Mouse (Mus musculus): Measurements from ENCODE around the gene Atp2b1. TPM values are rescaled to one million over a fixed set of nuclear protein-coding genes. Genes with fewer than 3 reads are reported as not detected.

Atp2b1 gene
- polyA plus RNA-seq, 1 experiment from 2014 or later: 93.6 TPM

DNA sequence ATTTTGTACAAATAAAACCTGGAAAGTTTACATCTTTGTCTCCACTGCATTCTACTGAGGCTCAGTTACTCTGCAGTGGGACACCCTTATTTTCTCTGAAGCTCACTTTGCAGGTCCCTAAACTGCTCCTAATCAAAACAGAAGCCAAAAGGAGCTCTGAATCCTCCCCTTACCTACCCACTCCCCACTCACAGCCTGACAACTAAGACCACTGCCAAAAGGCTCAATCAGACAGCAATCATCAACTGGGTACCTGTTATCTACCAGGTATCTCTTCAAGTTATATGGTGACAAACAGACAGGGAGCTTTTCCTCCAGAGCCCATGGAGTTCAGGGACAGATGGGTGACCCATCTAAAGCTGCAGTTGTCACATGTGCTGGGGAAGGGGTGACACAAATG lies 138.9 kb downstream of the Atp2b1 start:
- H3K9ac ChIP-seq: no peak overlapping the region
- H3K4me2 ChIP-seq: no peak overlapping the region
- H3K9me3 ChIP-seq: no peaks in the 10 kb centered on the region
- H3K27ac ChIP-seq: no peak overlapping the region
- H3K27me3 ChIP-seq: no peaks in the 10 kb centered on the region
- ATAC-seq (ENCODE audit: low FRiP score): no peak
- no peaks in the 10 kb centered on the region for H3K4me1 ChIP-seq
- H3K36me3 ChIP-seq (replicated peaks): no peaks in the 10 kb centered on the region
- no peak overlapping the region for H3K4me3 ChIP-seq (replicated peaks)

DNA sequence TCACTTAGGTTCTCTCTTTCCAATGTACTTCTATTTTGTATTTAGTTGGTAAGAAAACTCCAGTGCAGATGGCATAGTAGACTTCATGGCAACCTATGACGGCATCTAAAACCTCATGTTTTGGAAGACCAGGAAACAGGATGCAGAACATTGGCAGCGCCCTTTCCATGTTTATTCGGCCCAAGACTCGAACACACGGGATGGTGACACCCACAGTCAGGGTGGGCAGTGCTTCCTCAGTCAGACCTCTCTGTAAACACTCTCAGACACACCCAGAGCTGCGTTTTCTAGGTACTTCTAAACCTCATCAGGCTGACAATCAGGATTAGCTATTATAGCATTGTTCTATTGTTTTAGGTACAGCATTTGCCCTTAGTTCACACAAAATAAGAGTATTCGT lies 146.4 kb downstream of the Atp2b1 start:
- ATAC-seq (ENCODE audit: low FRiP score): no peak
- Histone ChIP-seq H3K27me3 (no peaks in the 10 kb centered on the region), H3K36me3 (replicated peaks) (no peaks in the 10 kb centered on the region), H3K9ac (no peak overlapping the region), H3K4me1 (no peaks in the 10 kb centered on the region), H3K4me3 (replicated peaks) (no peak overlapping the region), H3K9me3 (no peaks in the 10 kb centered on the region), H3K4me2 (no peak overlapping the region), H3K27ac (no peak overlapping the region)
- WGBS: 88% methylated on average over 7 of the region's 7 CpGs

DNA sequence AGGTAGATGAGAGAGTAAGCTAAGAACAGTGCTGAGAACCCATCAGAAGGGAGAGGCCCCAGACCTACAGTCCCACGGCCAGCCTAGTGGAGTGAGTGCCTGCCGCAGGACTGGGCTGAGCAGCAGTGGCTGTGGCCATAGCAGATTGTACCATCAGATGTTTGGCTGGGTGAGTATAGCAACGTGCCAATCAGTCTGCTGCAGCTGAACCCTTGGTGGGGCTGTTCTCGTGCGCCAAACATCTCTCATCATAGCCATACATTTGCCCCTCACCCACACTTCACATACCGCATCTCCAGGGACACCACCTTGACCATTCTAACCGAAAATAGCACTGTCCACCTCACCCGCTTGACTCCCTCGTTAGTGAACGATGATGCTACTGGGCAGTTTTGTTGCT lies 147.2 kb downstream of the Atp2b1 start:
- no peaks in the 10 kb centered on the region for H3K4me1 ChIP-seq
- 91% methylated on average over 10 of the region's 10 CpGs for WGBS
- no peak overlapping the region for H3K9ac ChIP-seq
- no peaks in the 10 kb centered on the region for H3K27me3 ChIP-seq
- no peak for ATAC-seq (ENCODE audit: low FRiP score)
- no peak overlapping the region for H3K27ac ChIP-seq
- H3K4me2 ChIP-seq: no peak overlapping the region
- H3K9me3 ChIP-seq: no peaks in the 10 kb centered on the region
- no peak overlapping the region for H3K4me3 ChIP-seq (replicated peaks)
- H3K36me3 ChIP-seq (replicated peaks): no peaks in the 10 kb centered on the region

DNA sequence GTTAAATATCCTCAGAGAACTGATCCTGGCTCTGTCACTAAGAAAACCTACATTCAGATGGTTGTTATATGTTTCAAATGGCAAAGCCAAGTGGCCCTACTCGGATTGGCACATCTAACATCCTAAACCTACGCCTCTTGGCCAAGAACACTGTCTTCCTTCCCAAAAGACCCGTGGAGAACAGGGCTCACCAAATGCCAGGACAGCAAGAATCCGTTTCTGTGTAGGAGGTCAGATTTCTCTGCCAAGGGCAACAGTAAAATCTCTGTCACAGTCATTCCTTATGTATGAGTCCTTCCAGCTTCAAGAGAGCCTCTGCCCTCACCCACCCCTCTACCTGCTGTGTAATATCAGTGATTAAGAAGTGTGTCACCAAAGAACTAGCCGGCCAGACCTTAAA lies 148.3 kb downstream of the Atp2b1 start:
- no peak overlapping the region for H3K9ac ChIP-seq
- no peak for ATAC-seq (ENCODE audit: low FRiP score)
- WGBS: 87% methylated on average over 5 of the region's 5 CpGs

More for the DNA sequence above, 148.3 kb downstream of the Atp2b1 start:
- no peak overlapping the region for H3K4me3 ChIP-seq (replicated peaks)
- no peak overlapping the region for H3K4me2 ChIP-seq
- no peaks in the 10 kb centered on the region for H3K9me3 ChIP-seq
- H3K27ac ChIP-seq: no peak overlapping the region
- no peaks in the 10 kb centered on the region for H3K36me3 ChIP-seq (replicated peaks)
- no peaks in the 10 kb centered on the region for H3K4me1 ChIP-seq
- H3K27me3 ChIP-seq: no peaks in the 10 kb centered on the region

Other genes with a start within 250 kb of the Atp2b1 start
- 24.6 and 25.5 TPM in 2 replicates for gene Poc1b, start 192.6 kb downstream of the Atp2b1 start, polyA plus RNA-seq (2016; fragmentation: Nextera tagmentation; extraction: Ambion mirVana)
- 4.4 and 5.1 TPM in 2 replicates for gene Galnt4, start 193.8 kb downstream of the Atp2b1 start, polyA plus RNA-seq (2016; fragmentation: Nextera tagmentation; extraction: Ambion mirVana)
- gene Phxr2, start 211.9 kb downstream of the Atp2b1 start, polyA plus RNA-seq (2016; fragmentation: Nextera tagmentation; extraction: Ambion mirVana): not detected in 2 replicates